23 mouse cellular contexts compared by ENCODE assay signal in the genomic region with DNA sequence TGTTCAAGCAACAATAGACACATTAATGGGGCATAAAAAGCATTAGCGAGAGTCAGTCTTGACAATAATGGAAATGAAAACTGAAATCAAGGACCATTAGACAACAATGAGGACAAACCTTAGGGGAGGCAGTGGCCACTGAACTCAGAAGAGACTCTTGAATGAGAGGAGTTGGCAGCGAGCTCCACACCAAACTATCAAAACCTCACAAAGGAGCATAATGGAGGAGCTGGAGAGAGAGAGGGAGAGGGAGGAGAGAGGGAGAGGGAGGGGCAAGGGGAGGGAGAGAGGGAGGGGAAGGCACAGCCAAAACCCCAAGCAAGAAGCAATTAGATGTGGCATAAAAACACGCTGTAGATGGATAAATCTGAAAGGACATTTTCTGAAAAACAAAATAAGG.
A peak's percentile ranks its signal among the peaks of the same experiment; 100 is the strongest.
DNase-seq lines count a peak whose midpoint lies in the region; ATAC-seq and TF ChIP-seq lines count a peak whose summit lies in the region.
"Had no signal": no experiment of that assay in that cellular context is flagged by ENCODE, and none has a peak within 500 bp of the region (broad histone marks: within the 10 kb centered on the region; RNA-seq: fewer than 3 reads in every experiment).

No protein-coding gene starts in this region.

- intact Hi-C loops in heart, adult 2 months (cut with DNase I), result no loop called here

- H3K4me3 ChIP-seq in forebrain, embryonic 14.5 days (ENCODE audit: low read depth, low read length), result no peak overlapping the region
- H3K4me3 ChIP-seq in forebrain, embryonic 10.5 days, result no peak overlapping the region
- no peak overlapping the region for H3K4me3 ChIP-seq in heart, adult 2 months
- H3K4me3 ChIP-seq: embryonic facial prominence, embryonic 10.5 days; embryonic facial prominence, embryonic 12.5 days; forebrain, embryonic 12.5 days; forebrain, embryonic 15.5 days had no signal

- no peak overlapping the region for H3K4me2 ChIP-seq in forebrain, embryonic 14.5 days (ENCODE audit: low read length)
- H3K4me2 ChIP-seq: embryonic facial prominence, embryonic 12.5 days; forebrain, embryonic 12.5 days; forebrain, embryonic 15.5 days had no signal

- peak; percentile 62 for DNase-seq in forebrain, embryonic 14.5 days (ENCODE audit: low spot score)
- no peak for DNase-seq in forebrain, embryonic 10.5 days (ENCODE audit: extremely low spot score, low spot score)
- peak; percentile 12 for DNase-seq in ES-CJ7 (ENCODE audit: low read depth, low spot score)
- DNase-seq in ZHBTc4 (ENCODE audit: low read depth, low spot score), result peak; percentile 36
- DNase-seq in retina, embryonic 14.5 days (ENCODE audit: low spot score), result peak; percentile 22
- no peak for DNase-seq in layer of hippocampus, adult 9-10 months (ENCODE audit: low spot score)
- no peak for DNase-seq in kidney, postnatal 14 days
- no peak for DNase-seq in heart, adult 2 months
- DNase-seq: adrenal gland, adult 8-10 months; adrenal gland, postnatal 14 days; adrenal gland, postnatal 36 days; B cell, adult 2 months; cerebellum, adult 11 months; cerebellum, adult 18-20 months; cerebellum, adult 8-10 months; cerebellum, postnatal 25 days; forebrain, postnatal 0 days had no signal

- no peak for ATAC-seq in forebrain, embryonic 14.5 days
- ATAC-seq: CD4-positive, CD25-positive, alpha-beta regulatory T cell, adult 4 months; forebrain, embryonic 15.5 days; forebrain, postnatal 0 days; Patski had no signal

- no peak for TF ChIP-seq EP300 in heart, adult 2 months (IDR thresholded peaks at IDR 0.05; ENCODE audit: insufficient read depth, low read depth, low read length)

- H3K36me3 ChIP-seq in forebrain, embryonic 14.5 days (ENCODE audit: control insufficient read depth, insufficient read depth, low read length), result no peaks in the 10 kb centered on the region
- no peaks in the 10 kb centered on the region for H3K36me3 ChIP-seq in forebrain, embryonic 10.5 days (replicated peaks)
- H3K36me3 ChIP-seq in heart, adult 2 months (ENCODE audit: control insufficient read depth, insufficient read depth, low read length), result no peaks in the 10 kb centered on the region
- H3K36me3 ChIP-seq: embryonic facial prominence, embryonic 10.5 days; embryonic facial prominence, embryonic 12.5 days; forebrain, embryonic 12.5 days; forebrain, embryonic 15.5 days had no signal

- H3K9ac ChIP-seq in forebrain, embryonic 14.5 days (ENCODE audit: low read length), result no peak overlapping the region
- H3K9ac ChIP-seq in heart, adult 2 months (ENCODE audit: low read depth, low read length), result no peak overlapping the region
- H3K9ac ChIP-seq: embryonic facial prominence, embryonic 12.5 days; forebrain, embryonic 12.5 days; forebrain, embryonic 15.5 days; forebrain, postnatal 0 days had no signal

- WGBS in forebrain, embryonic 14.5 days, result 32% methylated on average over 3 of the region's 3 CpGs
- WGBS in forebrain, embryonic 10.5 days, result 70% methylated on average over 3 of the region's 3 CpGs
- WGBS in heart, adult 2 months, result 74% methylated on average over 3 of the region's 3 CpGs

- peaks cover 12% of the 10 kb centered on the region; the same call in 1 of the 2 replicates for H3K4me1 ChIP-seq in forebrain, embryonic 14.5 days (ENCODE audit: control insufficient read depth, insufficient read depth, low read length)
- H3K4me1 ChIP-seq in forebrain, embryonic 10.5 days, result peaks cover 22% of the 10 kb centered on the region
- no peaks in the 10 kb centered on the region for H3K4me1 ChIP-seq in heart, adult 2 months (ENCODE audit: control insufficient read depth, insufficient read depth, low read length)
- H3K4me1 ChIP-seq: embryonic facial prominence, embryonic 12.5 days had no signal

- H3K27me3 ChIP-seq in forebrain, embryonic 14.5 days (replicated peaks; ENCODE audit: control insufficient read depth, insufficient read depth, low read length), result no peaks in the 10 kb centered on the region
- 0 out of 2 replicates have a peak, but pooled peaks cover 7% of the 10 kb centered on the region for H3K27me3 ChIP-seq in forebrain, embryonic 10.5 days (ENCODE audit: poor library complexity, severe bottlenecking)
- no peaks in the 10 kb centered on the region for H3K27me3 ChIP-seq in heart, adult 2 months (ENCODE audit: control insufficient read depth, insufficient read depth, low read length)
- H3K27me3 ChIP-seq: embryonic facial prominence, embryonic 12.5 days had no signal

- no peak for TF ChIP-seq POLR2A in heart, adult 2 months (IDR thresholded peaks at IDR 0.05; ENCODE audit: insufficient read depth, low read depth, low read length)

- H3K79me2 ChIP-seq in heart, adult 2 months (replicated peaks; ENCODE audit: control insufficient read depth, insufficient read depth, low read length), result no peaks in the 10 kb centered on the region

- no peak for TF ChIP-seq CTCF in heart, adult 2 months (IDR thresholded peaks at IDR 0.05)

- H3K27ac ChIP-seq in forebrain, embryonic 14.5 days (ENCODE audit: low read depth, low read length), result no peak overlapping the region
- no peak overlapping the region for H3K27ac ChIP-seq in forebrain, embryonic 10.5 days
- no peak overlapping the region for H3K27ac ChIP-seq in heart, adult 2 months
- H3K27ac ChIP-seq: embryonic facial prominence, embryonic 10.5 days; embryonic facial prominence, embryonic 12.5 days; forebrain, embryonic 12.5 days; forebrain, embryonic 15.5 days had no signal

- no peaks in the 10 kb centered on the region for H3K9me3 ChIP-seq in forebrain, embryonic 14.5 days (replicated peaks; ENCODE audit: control insufficient read depth, low read length)
- H3K9me3 ChIP-seq in forebrain, embryonic 10.5 days, result no peaks in the 10 kb centered on the region
- H3K9me3 ChIP-seq: embryonic facial prominence, embryonic 10.5 days; embryonic facial prominence, embryonic 12.5 days; forebrain, embryonic 12.5 days; forebrain, embryonic 15.5 days had no signal

Comparison
In these comparisons a context has a peak if more than half of its experiments do, and no peak if none do; other contexts are left out.
1. DNase-seq: peak in forebrain, embryonic 14.5 days (single experiment), ES-CJ7 (single experiment), ZHBTc4 (single experiment) and retina, embryonic 14.5 days (single experiment); none in forebrain, embryonic 10.5 days (single experiment), layer of hippocampus, adult 9-10 months (single experiment), kidney, postnatal 14 days (single experiment) and heart, adult 2 months (0 of 2).